Mouse (Mus musculus) adrenal gland, adult 18-20 months (tissue): ENCODE results near the gene Dynll1. TPM values are rescaled to one million over a fixed set of nuclear protein-coding genes. Genes with fewer than 3 reads are reported as not detected.

Experiments used
- DNase-seq, 2 experiments: peaks; one replicate each; pipeline ENCODE4 v3.0.0; 2021 to 2022; ENCODE audit warnings: low spot score in 2 of 2
- total RNA-seq, 2 experiments: library from RNA; stranded (reverse); gene quantifications; 1 replicate in 1 of 2; 2 replicates in 1 of 2; pipeline ENCODE4 v1.2.3; 2021

Dynll1 gene
- total RNA-seq, 2 experiments from 2014 or later = 268 to 338 TPM

DNA sequence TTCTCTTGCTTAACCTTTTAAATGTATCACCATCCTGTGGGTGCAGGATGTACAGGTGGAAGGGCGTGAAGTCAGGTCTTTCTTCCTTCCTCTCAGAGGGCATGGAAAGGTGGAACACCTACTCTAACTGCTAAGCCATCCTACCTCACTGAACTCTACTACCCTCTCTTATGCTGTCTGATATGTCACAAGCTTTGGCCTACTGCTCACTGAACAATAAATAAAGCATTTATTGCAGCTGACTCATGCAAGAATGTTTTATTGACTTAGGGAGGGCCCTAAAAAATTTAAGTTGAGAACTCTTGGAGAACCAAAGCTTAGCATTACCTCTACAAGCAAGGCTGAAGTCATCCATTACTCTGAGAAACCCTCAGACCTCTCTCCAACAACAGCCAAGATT, 30.8 kb downstream of the Dynll1 start:
- no peak for DNase-seq

DNA sequence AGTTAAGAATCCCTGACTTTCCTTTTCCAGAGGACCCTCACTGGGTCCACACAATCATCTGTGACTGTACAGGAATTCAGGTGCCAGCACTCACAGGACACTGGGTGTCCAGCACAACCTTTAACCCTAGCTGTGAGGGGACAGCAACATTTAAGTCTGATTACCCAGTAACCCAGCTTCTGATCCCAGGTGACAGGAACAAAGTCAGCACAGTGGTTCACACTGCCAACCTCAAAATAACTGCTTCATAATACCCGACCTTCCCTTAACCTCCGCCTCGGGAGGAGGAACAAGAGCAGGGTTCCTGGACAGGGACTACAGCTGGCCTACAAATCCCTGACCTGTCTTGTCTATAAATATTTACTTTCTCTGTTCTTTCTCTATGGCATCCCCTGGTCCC, 32.5 kb downstream of the Dynll1 start:
- DNase-seq = no peak

DNA sequence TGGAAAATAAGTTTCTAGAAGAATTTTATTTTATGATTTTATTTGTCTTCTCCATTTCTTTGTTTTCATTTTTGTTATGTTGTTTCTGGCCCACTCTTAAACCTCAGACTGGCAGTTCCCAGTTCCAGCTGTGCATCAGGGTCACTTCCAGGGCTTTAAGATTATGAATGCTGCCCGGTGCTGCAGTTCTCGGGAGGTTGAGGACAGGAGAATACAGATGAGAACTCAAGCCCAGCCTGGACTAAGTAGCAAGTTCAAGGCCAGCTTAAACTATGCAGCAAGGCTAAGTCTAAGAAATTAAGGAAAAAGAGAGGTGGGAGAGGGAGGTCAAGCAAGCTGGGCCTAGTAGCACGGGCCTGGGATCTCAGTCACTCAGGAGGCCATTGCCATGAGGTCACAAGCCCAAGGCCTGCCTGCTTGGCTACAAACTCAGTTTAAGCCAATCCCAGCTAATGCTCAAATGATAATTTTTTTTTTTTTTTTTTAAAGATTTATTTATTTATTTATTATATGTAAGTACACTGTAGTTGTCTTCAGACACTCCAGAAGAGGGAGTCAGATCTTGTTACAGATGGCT, 33.2 kb downstream of the Dynll1 start:
- DNase-seq = no peak

DNA sequence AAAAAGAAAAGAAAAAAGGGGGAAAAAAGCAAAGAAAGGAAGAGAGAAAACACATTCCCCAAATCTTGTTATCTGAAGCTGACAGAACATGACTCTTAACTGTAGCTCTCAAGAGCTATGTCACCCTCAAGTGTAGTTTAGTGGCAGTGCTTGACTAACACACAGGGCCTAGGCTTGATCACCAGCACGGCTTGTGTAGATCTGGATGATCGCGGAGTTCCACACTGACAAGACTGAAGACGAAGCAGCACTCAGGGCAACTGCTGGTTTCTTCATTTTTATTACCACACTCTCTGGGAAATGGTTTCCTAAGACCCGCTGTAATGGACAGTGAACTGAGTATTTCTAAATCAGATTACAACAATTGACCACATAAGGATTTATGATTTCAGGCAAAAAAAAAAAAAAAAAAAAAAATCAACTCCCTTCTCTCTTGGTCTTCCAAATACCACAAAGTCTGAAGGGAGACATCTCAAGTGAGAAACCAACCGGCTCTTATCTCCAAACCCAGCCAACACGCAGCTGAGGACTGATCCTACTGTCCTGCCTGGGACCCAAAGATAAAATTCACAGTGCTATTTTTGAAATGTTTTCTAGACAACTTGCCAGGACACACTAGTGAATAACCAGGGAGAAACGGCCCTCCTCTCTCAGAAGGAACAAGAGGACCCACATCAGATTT, 33.9 kb downstream of the Dynll1 start:
- DNase-seq = no peak

DNA sequence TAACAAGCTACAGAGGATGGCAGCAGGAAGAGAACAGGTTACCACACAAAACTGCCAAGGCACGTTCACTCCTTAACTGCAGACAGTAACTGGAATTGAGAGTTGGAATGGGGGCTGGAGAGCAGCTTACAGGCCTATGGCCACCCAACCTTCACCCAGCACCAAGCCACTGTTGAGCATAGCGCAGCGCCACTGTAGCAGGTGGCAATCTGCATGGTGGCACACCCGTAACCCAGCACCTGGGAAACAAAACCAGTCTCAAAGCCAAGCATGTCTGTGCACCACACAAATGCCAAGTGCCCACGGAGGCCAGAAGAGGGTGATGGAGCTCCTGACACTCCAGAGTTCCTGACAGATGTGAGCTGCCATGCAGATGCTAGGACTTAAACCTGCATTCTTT, 34.5 kb downstream of the Dynll1 start:
- DNase-seq = no peak

DNA sequence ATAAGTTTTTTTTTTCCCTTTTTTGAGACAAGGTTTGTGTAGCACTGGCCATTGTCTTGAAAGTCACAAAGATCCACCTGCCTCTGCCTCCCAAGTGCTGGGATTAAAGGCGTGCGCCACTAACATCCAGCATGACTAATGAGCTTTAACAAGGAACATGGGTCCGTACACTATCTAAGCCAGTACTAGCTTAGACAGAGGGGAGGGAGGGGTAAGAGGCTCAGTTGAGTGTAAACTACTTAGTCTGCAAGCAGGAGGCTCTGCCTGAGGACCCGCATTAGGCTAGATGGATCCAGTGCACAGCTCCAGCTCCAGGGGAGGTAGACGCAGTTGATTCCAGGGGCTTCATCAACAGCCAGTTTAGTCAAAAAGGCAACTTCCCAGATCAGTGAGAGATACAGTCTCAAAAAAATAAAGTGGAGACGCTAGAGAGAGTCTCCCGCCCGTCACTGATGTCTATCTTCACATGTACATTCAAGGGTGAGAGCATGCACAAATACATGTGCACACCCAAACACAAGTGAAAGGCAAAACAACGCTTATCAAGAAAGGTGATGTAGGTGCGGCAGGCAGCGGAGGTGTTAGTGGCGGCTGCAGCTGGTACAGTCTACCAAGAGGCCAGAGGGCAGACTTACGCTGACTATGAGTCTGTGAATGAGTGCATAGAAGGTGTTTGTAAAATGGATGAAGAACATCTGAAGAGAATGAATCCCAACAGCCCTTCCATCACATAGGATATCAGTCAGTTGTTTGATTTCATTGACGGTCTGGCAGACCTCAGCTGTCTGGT, 38.1 kb downstream of the Dynll1 start:
- DNase-seq = no peak

DNA sequence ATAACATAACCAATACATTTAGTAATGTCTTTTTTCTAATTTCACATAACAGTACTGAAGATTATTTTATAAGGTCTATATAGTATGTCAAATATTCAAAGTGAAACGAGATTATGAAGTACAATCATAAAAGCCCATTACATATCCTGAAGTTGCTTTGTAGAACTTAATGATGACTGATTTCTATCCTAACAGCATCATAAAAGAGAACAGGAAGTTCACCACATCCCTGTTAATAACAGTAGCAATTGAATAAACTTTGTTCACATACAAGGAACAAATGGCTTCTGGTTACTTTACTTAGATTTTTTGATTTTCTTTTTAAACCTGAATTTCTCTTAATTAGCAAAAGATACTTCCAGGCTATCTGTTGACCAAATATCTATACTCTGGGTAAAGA, 38.9 kb downstream of the Dynll1 start:
- no peak for DNase-seq

DNA sequence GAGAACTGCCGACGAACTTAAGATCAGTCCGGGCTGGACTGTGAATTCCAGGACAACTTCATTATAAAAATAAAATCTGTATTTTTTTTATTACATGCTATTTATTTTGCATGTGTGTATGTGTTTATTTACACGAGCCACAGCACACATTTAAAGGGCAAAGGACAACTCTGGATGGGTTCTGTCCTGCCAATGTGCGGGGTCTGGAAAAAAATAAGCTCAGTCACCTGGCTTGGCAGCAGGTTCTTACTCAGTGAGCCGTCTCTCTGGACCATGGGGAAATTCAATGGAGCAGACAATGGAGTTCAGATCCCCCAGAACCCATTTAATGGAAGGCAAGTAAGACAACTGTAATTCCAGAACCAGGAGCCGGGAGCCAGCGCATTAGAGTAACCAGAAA, 39.7 kb downstream of the Dynll1 start:
- no peak for DNase-seq

DNA sequence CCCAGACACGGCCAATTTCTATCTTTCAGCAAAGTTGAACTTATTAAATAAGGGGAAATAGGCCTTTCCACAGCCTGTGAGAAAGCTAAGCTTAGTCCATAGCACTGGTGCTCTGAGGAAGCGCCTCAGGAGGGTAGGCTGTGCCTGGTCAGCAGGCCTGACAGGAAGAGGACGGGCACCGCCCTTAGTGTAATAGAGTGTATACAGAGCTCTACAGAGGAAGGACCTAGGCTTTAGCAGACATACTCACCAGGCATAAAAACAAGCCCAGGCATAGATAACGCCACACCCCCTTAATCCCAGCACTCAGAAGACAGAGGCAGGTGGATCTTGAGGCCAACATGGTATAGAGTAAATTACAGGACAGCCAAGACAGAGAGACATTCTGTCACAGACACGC, 40.4 kb downstream of the Dynll1 start:
- no peak for DNase-seq

DNA sequence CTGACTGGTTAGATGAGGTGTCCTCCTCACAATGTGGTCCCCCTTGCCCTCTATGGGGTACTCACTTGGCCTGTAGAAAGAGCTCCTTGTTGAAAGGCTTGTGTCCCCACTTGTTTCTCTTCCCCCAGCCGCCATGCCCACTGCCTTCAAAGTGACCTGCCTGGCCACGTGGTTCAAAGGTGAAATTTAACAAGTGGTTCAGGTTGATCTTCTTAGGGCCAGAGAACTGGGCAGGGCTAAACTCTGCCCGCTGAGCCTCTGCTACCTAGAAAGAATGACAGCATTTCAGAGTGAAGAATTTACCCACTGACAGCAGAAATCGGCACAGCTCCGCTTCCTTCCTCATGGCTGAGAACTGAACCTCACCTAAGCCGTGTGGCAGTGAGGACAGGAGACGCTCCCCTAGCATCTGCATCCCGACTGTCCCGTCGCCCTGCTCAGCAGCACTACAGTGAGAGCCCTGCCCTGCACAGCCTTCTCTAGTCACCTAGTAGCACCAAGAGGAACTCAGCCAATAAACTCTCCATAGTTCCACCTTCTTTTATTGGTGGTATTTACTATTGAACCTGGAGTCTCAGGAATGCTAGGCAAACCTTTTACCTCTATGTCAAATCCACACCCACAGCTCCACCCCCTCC, 43.8 kb downstream of the Dynll1 start:
- no peak for DNase-seq

DNA sequence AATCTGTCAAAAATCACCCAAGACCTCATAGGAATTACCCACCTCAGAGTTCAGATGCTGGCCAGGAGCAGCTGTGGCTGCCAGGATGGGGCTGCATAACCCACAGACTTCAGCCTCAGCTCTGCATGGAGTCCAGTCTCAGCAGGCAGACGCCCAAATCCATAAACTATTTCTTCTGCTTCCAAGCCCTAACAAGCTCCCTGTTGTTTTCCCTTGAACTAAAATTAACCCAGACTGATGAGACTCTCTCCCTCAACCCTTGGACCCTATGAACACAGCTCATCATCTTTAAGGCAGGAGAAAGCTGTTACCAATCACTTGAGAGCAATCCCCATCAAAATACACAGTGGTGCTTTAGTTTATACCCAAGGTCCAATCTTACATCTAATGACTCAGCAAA, 45.3 kb downstream of the Dynll1 start:
- DNase-seq = no peak

Other genes starting within 250 kb of the Dynll1 start
- gene Gm10401, start 202.7 kb downstream of the Dynll1 start, total RNA-seq = not detected
- 100 to 1,000 TPM; 211 to 251 TPM for gene Acads, start 181.7 kb downstream of the Dynll1 start, total RNA-seq
- 10 to 100 TPM; 36.6 to 46.1 TPM for gene Unc119b, start 166.0 kb downstream of the Dynll1 start, total RNA-seq
- gene Mlec, start 142.8 kb downstream of the Dynll1 start, total RNA-seq = 100 to 1,000 TPM; 173 to 221 TPM
- 10 to 100 TPM; 28.4 to 34.3 TPM for gene Cabp1, start 106.6 kb downstream of the Dynll1 start, total RNA-seq
- gene Pop5, start 65.2 kb downstream of the Dynll1 start, total RNA-seq = 10 to 100 TPM; 71.6 to 84.6 TPM
- 100 to 1,000 TPM; 224 to 268 TPM for gene Rnf10, start 28.1 kb downstream of the Dynll1 start, total RNA-seq
- gene Coq5, start 21.3 kb downstream of the Dynll1 start, total RNA-seq = 10 to 100 TPM; 58.6 to 75.8 TPM
- 10 to 100 TPM; 67.0 to 70.1 TPM for gene Srsf9, start 26.2 kb upstream of the Dynll1 start, total RNA-seq
- 10 to 100 TPM; 18.3 to 22.5 TPM for gene Gatc, start 40.2 kb upstream of the Dynll1 start, total RNA-seq
- 10 to 100 TPM; 29.5 to 48.1 TPM for gene Triap1, start 40.2 kb upstream of the Dynll1 start, total RNA-seq
- 1,000 to 10,000 TPM; 1,252 to 1,785 TPM for gene Cox6a1, start 48.0 kb upstream of the Dynll1 start, total RNA-seq
- 10 to 100 TPM; 12.4 to 20.8 TPM for gene Msi1, start 128.6 kb upstream of the Dynll1 start, total RNA-seq
- not detected for gene Pla2g1b, start 165.3 kb upstream of the Dynll1 start, total RNA-seq
- 10 to 100 TPM; 18.1 to 21.2 TPM for gene Sirt4, start 183.7 kb upstream of the Dynll1 start, total RNA-seq
- 10 to 100 TPM; 34.1 to 42.2 TPM for gene Pxn, start 205.7 kb upstream of the Dynll1 start, total RNA-seq